Mouse (Mus musculus) yolk sac, embryonic 10.5 days (tissue): ENCODE measurements around the gene Ddx11.
"Not testable (repeated sequence)": the region's sequence is repeated elsewhere in the genome, so short reads cannot be mapped to it uniquely, and the experiment has no call there.

Experiments used
- DNase-seq: peaks from one replicate; pipeline ENCODE4 v3.0.0-alpha.2; 2017; ENCODE audit warnings: low spot score

Ddx11 gene

DNA sequence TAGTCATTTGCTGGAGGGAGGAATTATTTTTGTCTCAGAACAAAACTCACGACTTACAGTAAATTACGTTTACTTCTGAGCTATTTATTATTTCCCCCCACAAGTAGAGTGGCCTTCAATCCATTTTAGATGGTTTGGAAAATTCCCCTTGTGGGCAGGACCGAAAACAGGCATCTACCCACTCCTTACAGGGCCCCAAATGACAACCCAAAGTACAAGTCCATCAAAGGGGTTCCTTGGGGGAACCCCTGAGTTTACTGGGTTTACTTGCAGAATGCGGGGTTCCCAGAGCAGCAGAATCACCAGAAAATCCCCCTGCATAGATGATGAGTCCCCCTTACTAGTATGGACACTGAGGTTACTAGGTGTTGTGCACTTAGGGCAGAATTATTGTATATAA lies 11.2 kb upstream of the Ddx11 start:
- no peak for DNase-seq

GRCm38 (mm10) chr17:66118991-66119390 lies 4.3 kb upstream of the Ddx11 start:
- DNase-seq, result no peak

- no peak for DNase-seq
Observed at GRCm38 (mm10) chr17:66120701-66121100, 2.6 kb upstream of the Ddx11 start.

- DNase-seq, result no peak
Observed at GRCm38 (mm10) chr17:66123816-66124610, 693 bp downstream of the Ddx11 start.

DNA sequence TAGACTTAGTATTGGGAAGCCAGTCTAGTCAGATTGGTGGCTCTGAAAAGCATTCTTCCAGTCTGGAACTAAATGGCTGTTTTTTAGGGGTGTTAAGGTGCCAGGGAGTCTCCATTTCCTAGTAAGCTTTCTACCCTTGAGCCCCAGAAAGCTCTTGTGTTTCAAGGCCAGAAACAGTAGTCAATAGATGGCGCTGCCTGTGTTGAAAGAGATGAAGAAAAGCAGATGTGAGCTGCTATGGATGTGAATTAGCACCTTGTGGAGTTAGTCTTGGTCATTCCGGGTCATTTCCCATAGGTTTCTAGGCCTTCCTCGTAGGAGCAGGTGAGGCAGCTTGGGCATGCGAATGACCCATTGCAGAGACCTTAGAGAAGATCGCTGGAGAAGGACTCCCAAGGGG lies 1.9 kb downstream of the Ddx11 start:
- no peak for DNase-seq

GRCm38 (mm10) chr17:66130371-66130770 lies 7.1 kb downstream of the Ddx11 start:
- DNase-seq, result no peak

GRCm38 (mm10) chr17:66131212-66131611 lies 7.9 kb downstream of the Ddx11 start:
- DNase-seq, result no peak

- DNase-seq, result not testable (repeated sequence)
Observed at GRCm38 (mm10) chr17:66152706-66153662, 29.7 kb downstream of the Ddx11 start.

DNA sequence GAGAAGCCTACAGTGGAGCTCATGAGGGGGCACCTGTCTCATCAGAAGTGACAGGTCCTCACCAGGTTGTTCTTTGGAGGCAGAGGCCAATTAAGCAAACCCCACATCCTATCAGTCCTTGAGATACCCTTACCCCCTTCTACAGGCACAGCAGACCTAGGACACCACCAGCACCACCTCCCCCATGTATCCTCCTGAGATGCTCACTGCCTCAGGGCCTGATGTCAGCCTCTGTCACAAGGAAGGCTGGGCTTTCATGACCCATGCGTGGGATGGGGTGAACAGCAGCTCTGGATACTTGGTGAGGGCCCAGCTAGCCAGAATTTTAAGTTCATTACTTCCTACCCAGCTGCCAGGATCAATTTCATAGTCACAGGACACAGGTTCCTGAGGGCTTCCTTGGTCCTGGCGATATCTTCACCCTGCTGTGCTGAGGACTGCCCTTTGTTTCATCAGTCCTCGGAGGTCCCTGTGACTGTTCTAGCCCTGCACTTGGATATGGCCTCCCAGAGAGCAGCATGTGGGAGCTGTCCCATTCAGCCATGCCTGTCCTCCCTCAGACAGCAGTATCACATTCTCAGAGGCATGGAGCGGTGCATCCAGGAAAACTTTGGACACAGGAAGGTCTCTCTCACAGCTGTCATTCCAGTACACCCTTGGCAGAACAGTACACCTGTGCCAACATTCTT lies 30.6 kb downstream of the Ddx11 start:
- not testable (repeated sequence) for DNase-seq

DNA sequence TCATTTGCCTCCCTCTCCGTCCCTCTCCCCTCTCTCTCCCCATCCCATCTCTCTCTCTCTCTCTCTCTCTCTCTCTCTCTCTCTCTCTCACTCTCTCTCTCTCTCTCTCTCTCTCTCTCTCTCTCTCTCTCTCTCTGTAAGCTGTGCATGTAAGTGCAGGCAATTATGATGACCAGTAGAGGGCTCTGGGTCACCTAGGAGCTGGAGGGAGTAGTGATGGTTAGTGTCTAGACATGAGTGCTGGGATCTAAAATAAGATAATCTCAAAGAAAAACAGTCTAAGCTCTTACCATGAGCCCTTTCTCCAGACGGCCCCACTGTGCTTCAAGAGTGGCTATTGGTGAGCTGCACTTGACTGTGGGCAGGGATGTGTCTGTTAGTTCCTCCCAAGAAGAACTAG lies 31.6 kb downstream of the Ddx11 start:
- DNase-seq, result no peak

GRCm38 (mm10) chr17:66158271-66158670 lies 35.0 kb downstream of the Ddx11 start:
- DNase-seq, result no peak

DNA sequence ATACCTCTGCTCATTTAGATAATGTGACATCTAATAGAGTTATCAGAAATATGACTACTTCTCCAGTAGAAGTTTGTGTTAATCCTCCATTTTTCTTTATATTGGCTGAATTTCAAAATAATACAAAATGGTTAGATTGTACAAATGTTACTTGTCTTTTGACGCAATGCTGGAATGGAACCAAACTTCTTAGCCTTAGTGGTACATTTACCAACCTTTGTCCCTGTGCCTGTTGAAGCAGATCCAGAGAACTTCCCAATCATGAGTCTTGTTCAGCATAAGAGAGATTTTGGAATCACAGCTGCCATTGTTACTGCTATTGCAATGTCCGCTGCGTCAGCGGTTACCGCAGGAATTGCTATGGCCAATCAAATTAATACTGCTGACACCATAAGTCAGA lies 43.8 kb downstream of the Ddx11 start:
- DNase-seq, result not testable (repeated sequence)

DNA sequence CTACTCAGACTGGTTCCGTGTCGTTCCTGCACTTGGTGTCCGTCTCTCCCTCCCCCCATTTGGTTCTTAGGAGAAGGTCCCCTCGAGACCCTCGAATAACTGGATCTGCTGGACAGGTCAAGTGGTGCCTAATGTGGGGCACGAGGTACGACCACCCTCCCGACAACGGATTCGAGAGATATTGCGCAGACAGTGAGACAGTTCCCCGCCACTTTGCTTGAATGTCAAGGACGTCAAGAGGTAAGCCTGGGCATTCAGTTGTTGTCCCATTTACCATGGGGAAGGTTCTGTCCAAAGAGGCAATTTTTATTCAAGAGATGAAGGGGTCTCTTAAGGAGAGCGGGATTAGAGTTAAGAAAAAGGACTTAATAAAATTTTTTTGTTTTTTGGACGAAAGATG lies 47.7 kb downstream of the Ddx11 start:
- DNase-seq, result not testable (repeated sequence)

GRCm38 (mm10) chr17:66190577-66190976 lies 67.3 kb downstream of the Ddx11 start:
- DNase-seq, result no peak

DNA sequence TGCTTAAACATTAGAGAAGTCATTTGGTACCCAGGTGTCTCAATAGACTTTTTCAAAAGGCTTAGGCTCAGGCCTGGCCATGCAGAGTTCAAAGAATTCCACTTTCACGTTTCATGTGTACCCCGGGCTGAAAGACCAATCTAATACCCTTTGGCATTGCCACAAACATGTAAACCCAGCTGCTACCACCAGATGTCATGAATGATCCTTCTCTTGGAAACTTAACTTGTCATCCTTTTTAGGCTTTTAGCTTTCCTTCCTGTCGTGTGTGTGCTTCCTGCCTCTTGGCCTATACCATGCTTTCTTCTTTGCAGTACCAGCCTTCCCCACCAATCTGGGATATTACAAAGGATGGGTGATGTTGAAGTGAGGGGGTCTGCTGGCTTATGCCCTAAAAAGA lies 73.7 kb downstream of the Ddx11 start:
- DNase-seq, result no peak
